Mouse (Mus musculus): ENCODE data around the gene Ppp1r8. TPM values are rescaled to one million over a fixed set of nuclear protein-coding genes. Genes with fewer than 3 reads are reported as not detected.

Gene Ppp1r8
- 31.9 and 33.1 TPM in 2 replicates for polyA plus RNA-seq (2014; fragmentation: Nextera tagmentation; extraction: Ambion mirVana)

DNA sequence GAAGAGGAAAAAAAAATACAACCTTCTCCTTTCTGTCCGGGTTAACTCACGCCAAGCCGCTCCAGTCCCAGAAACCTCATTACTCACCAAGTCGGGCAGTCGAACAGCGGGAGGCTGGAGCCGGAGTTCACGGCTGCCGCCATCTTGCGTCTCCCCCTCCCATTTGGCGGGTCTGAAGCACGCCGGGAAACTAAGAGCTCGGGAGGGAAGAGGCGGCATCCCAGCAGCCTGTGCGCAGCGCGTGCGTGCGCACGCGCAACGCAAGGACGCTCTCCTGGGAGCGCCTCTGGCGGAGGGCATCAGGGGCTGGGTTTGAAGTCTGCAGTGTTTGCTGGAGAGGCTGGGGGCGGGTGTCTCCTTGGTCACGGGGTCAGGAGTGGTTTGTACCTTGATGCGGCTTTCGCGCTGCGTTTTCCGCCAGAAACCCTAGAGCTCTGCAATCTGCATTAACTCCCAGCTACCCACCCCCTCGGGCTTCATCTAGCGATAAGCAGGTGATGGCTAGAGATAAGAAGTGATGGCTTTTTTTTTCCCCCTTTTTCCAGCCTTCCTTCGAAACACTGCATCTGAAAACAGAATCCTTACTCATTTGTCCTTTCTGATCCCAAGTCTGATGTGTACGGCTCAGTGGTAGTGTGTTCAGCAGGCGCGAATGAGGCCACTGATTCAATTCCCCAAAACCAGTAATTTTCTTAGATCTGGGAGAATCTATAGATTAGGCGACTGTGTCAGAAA is at the start of gene Ppp1r8:
Gene Ppp1r8 (minus strand): TSS at position 200 of the 735 bp plus-strand sequence.
- H3K36me3 ChIP-seq (ENCODE audit: control insufficient read depth, insufficient read depth, low read length): peaks cover 26% of the 10 kb centered on the region
- no peaks in the 10 kb centered on the region for H3K27me3 ChIP-seq (ENCODE audit: control insufficient read depth, insufficient read depth, low read length)
- WGBS: under 1% methylated on average over 40 of the region's 40 CpGs
- ATAC-seq (ENCODE audit: insufficient number of reproducible peaks, insufficient read depth, low FRiP score, low read depth): peak; percentile 99
- H3K4me2 ChIP-seq (ENCODE audit: low read length): peak within 1 kb of the TSS; percentile 81
- H3K27ac ChIP-seq (replicated peaks in 1 of 2; ENCODE audit: control insufficient read depth in 1 of 2, insufficient read depth in 1 of 2, low read depth in 2 of 2, low read length in 2 of 2): peak within 1 kb of the TSS; percentile 50 to 73
- peak within 1 kb of the TSS; percentile 83 to 89 for H3K4me3 ChIP-seq (ENCODE audit: control insufficient read depth in 1 of 2, insufficient read depth in 1 of 2, low read depth in 1 of 2, low read length in 2 of 2)
- H3K9ac ChIP-seq (ENCODE audit: low read length): peak within 1 kb of the TSS; percentile 94
- 0 out of 2 replicates have a peak, but pooled peaks cover 2% of the 10 kb centered on the region for H3K9me3 ChIP-seq (ENCODE audit: control insufficient read depth, low read length)
- peaks cover 0 to 14% of the 10 kb centered on the region in 2 experiments; a peak in 3 of 4 replicates for H3K4me1 ChIP-seq (ENCODE audit: control insufficient read depth in 2 of 2, insufficient read depth in 2 of 2, low read length in 2 of 2)

DNA sequence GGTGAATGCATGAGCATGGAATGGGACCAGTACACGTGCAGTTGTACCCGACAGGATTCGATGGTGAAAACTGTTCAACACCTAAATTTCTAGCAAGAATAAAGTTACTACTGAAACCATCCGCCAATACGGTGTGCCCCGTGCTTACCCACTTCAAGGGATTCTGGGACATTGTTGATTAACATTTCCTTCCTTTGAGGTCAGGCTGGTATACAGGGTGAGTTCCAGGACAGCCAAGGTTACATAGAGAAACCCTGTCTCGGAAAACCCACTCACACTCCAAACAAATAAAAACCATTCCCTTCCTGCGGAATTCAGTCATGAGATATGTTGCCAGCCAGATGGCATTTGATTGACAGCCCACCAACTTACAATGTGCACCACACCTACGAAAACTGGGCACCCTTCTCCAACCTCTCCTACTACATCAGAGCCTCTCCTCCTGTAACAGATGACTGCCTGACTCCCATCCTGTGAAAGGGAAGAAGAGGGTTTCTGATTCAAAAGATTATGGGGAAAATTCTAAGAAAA is 41.9 kb upstream of the Ppp1r8 start:
- ATAC-seq (ENCODE audit: insufficient number of reproducible peaks, insufficient read depth, low FRiP score, low read depth): no peak

DNA sequence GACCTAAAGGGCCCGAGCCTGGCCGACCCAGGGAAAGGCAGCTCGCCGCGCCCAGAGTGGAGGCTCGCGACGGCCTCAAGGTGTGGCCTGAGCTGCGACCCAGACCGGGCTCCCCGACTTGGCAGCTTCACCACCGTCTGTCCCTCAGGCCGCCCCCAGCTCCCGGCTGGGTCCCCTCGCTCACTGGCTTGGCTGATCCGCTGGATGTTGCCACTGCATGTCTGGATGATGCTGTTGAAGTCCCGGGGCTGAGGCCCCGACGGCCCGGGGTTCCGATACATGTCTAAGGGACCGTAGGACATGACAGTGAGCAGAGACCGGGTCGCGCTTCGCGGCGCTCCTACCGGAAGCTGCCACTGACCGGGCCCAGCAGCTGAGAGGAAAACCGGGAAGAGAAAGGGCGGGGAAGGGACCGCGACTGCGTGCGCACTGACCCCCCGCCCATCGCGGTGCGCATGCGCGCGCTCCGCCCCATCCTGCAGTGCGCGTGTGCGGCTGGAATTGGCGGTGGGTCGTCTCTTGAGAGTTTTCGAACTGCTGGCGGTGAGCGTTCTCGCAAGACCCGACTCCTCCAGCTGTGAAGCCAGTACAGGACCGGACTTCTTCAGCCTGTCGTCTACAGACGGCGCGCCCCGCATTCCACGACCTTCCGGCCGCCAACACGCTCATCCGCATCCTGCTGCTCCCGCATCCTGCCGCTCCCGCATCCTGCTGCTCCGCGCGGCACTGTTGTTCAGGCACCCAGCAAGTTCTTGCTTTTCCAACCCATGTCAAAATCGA is 41.3 kb upstream of the Ppp1r8 start, which contains the start of gene Stx12:
Gene Stx12 (minus strand): TSS at position 446 of the 780 bp plus-strand sequence.
- Histone ChIP-seq H3K4me1 (ENCODE audit: control insufficient read depth in 2 of 2, insufficient read depth in 2 of 2, low read length in 2 of 2) (peaks cover 0 to 17% of the 10 kb centered on the region in 2 experiments; a peak in 2 of 4 replicates), H3K4me3 (ENCODE audit: control insufficient read depth in 1 of 2, insufficient read depth in 1 of 2, low read depth in 1 of 2, low read length in 2 of 2) (peak within 1 kb of the TSS; percentile 65 to 89), H3K4me2 (ENCODE audit: low read length) (peak within 1 kb of the TSS; percentile 80), H3K9me3 (ENCODE audit: control insufficient read depth, low read length) (no peaks in the 10 kb centered on the region), H3K9ac (ENCODE audit: low read length) (peak within 1 kb of the TSS; percentile 95), H3K27ac (replicated peaks in 1 of 2; ENCODE audit: control insufficient read depth in 1 of 2, insufficient read depth in 1 of 2, low read depth in 2 of 2, low read length in 2 of 2) (peak within 1 kb of the TSS; percentile 71 to 86), H3K36me3 (ENCODE audit: control insufficient read depth, insufficient read depth, low read length) (peaks cover 6% of the 10 kb centered on the region), H3K27me3 (ENCODE audit: control insufficient read depth, insufficient read depth, low read length) (no peaks in the 10 kb centered on the region)
- peak; percentile 92 for ATAC-seq (ENCODE audit: insufficient number of reproducible peaks, insufficient read depth, low FRiP score, low read depth)
- WGBS: under 1% methylated on average over 72 of the region's 72 CpGs

More for the DNA sequence above, 41.9 kb upstream of the Ppp1r8 start:
- peak overlapping the region; percentile 95 for H3K9ac ChIP-seq (ENCODE audit: low read length)
- H3K9me3 ChIP-seq (ENCODE audit: control insufficient read depth, low read length): no peaks in the 10 kb centered on the region
- peak overlapping the region; percentile 80 for H3K4me2 ChIP-seq (ENCODE audit: low read length)
- H3K27me3 ChIP-seq (ENCODE audit: control insufficient read depth, insufficient read depth, low read length): no peaks in the 10 kb centered on the region
- 9% methylated on average over 9 of the region's 9 CpGs for WGBS
- H3K27ac ChIP-seq (replicated peaks in 1 of 2; ENCODE audit: control insufficient read depth in 1 of 2, insufficient read depth in 1 of 2, low read depth in 2 of 2, low read length in 2 of 2): peak overlapping the region; percentile 64 to 86
- H3K36me3 ChIP-seq (ENCODE audit: control insufficient read depth, insufficient read depth, low read length): peaks cover under 1% of the 10 kb centered on the region
- peak overlapping the region; percentile 65 to 89 for H3K4me3 ChIP-seq (ENCODE audit: control insufficient read depth in 1 of 2, insufficient read depth in 1 of 2, low read depth in 1 of 2, low read length in 2 of 2)
- H3K4me1 ChIP-seq (ENCODE audit: control insufficient read depth in 2 of 2, insufficient read depth in 2 of 2, low read length in 2 of 2): peaks cover 0 to 12% of the 10 kb centered on the region in 2 experiments; a peak in 1 of 4 replicates

DNA sequence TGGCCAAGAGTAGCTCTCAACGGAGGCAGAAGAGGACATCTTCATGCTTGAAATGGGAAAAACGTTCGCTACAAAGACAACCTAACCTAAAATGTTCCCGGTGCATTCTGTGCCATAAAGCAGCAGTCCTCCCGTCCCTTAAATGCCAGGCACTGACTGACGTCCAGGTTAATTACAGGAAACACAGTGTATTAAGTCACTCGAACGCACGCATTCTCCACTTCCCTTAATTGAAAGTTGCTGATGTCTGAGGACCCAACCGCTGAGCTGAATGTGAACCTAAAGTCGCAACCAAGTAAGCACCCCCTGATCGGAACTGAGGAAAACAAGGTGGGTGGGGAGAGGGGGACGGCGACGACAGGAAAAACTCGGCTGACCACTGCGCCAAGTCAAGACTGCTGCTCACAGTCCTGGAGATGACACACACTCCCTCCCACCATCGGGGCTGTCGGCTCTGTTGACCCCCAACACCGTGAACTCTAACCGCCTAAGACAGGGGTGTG is 40.6 kb upstream of the Ppp1r8 start:
- 1% methylated on average over 21 of the region's 21 CpGs for WGBS
- peak overlapping the region; percentile 71 to 86 for H3K27ac ChIP-seq (replicated peaks in 1 of 2; ENCODE audit: control insufficient read depth in 1 of 2, insufficient read depth in 1 of 2, low read depth in 2 of 2, low read length in 2 of 2)
- H3K9ac ChIP-seq (ENCODE audit: low read length): peak overlapping the region; percentile 95
- H3K9me3 ChIP-seq (ENCODE audit: control insufficient read depth, low read length): no peaks in the 10 kb centered on the region
- peak overlapping the region; percentile 80 for H3K4me2 ChIP-seq (ENCODE audit: low read length)
- H3K36me3 ChIP-seq (ENCODE audit: control insufficient read depth, insufficient read depth, low read length): peaks cover 6% of the 10 kb centered on the region
- peaks cover 0 to 19% of the 10 kb centered on the region in 2 experiments; a peak in 2 of 4 replicates for H3K4me1 ChIP-seq (ENCODE audit: control insufficient read depth in 2 of 2, insufficient read depth in 2 of 2, low read length in 2 of 2)
- H3K27me3 ChIP-seq (ENCODE audit: control insufficient read depth, insufficient read depth, low read length): no peaks in the 10 kb centered on the region
- H3K4me3 ChIP-seq (ENCODE audit: control insufficient read depth in 1 of 2, insufficient read depth in 1 of 2, low read depth in 1 of 2, low read length in 2 of 2): peak overlapping the region; percentile 65 to 89
- ATAC-seq (ENCODE audit: insufficient number of reproducible peaks, insufficient read depth, low FRiP score, low read depth): no peak

DNA sequence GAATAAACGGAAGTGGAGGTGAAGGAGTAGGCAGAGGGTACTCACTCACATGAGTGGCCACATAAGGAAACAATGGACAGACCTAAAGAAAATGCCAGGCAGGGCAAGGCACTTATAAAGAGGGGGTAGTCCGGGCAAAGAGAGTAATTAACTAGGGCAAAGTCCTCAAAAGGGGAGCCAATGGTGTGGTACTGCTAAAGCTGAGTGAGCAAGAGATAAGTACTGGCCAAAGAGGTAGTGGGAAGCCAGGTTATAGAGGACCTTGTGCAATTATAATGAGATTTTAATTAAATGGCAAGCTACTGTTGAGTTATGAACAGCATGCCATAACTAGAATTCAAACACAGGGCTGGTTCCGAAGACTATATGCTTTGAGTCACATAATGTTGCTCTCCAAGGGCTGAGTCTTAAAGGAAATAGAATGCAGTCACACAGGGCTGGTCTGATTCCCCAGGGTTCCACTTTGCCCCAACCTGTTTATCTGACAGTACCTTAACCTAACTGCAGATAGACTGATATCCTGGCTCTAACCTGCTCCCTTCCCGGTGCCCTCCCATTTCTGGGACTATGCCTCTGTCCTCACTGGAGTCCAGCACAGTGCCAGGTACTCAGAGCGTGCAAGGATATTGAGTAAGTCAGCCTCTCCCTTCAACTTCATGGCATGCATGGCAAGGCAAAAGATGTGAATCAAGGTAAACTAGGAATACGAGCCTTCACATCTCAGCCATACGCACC is 31.6 kb upstream of the Ppp1r8 start:
- Histone ChIP-seq H3K27ac (replicated peaks in 1 of 2; ENCODE audit: control insufficient read depth in 1 of 2, insufficient read depth in 1 of 2, low read depth in 2 of 2, low read length in 2 of 2) (peak overlapping the region; percentile 78 to 79), H3K4me2 (ENCODE audit: low read length) (no peak overlapping the region), H3K27me3 (ENCODE audit: control insufficient read depth, insufficient read depth, low read length) (no peaks in the 10 kb centered on the region), H3K4me1 (ENCODE audit: control insufficient read depth in 2 of 2, insufficient read depth in 2 of 2, low read length in 2 of 2) (peaks cover 7 to 34% of the 10 kb centered on the region in 2 experiments), H3K4me3 (ENCODE audit: control insufficient read depth in 1 of 2, insufficient read depth in 1 of 2, low read depth in 1 of 2, low read length in 2 of 2) (no peak overlapping the region), H3K9me3 (ENCODE audit: control insufficient read depth, low read length) (no peaks in the 10 kb centered on the region), H3K9ac (ENCODE audit: low read length) (no peak overlapping the region), H3K36me3 (ENCODE audit: control insufficient read depth, insufficient read depth, low read length) (peaks cover 25% of the 10 kb centered on the region)
- WGBS: 76% methylated on average over 7 of the region's 7 CpGs
- ATAC-seq (ENCODE audit: insufficient number of reproducible peaks, insufficient read depth, low FRiP score, low read depth): no peak

DNA sequence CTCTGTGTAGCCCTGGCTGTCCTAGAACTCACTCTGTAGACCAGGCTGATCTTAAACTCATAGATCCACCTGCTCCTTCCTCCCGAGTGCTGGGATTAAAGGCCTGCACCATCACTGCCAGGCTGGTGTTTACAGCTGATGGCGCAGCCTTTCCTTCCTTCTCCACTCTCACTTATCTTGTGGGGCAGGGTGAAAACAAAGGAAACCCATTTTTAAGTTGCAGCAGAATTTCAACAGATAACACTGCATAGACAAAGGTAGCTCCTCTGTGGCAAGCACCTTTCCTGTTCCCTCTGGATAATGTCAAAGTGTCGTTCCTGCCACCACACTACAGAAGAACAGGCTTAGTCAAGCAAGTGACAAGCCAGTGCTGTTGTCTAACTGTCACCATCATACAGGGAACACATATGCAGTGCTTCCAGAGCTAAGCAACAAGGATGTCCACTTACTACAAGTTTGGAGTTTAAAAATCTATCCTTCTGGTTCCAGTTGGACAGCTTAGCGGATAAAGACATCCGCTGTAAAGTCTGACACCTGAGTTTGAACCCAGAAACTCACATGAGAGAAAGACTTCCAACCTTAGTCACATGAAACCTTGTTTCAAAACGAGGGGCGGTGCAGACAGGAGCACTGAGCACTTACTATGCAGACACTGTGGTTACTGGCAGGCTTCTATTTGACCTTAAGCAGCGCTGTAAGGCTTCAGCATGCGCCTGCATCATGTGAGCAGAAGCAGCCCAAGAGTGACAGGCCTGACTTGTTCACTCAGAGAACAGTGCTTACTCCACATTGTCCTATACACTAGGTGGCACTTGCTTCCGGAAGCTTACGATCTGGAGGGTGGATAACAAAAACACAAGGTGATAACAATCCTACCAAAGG is 30.8 kb upstream of the Ppp1r8 start:
- H3K4me3 ChIP-seq (ENCODE audit: control insufficient read depth in 1 of 2, insufficient read depth in 1 of 2, low read depth in 1 of 2, low read length in 2 of 2): no peak overlapping the region
- H3K4me2 ChIP-seq (ENCODE audit: low read length): no peak overlapping the region
- peaks cover 32% of the 10 kb centered on the region for H3K36me3 ChIP-seq (ENCODE audit: control insufficient read depth, insufficient read depth, low read length)
- peak overlapping the region; percentile 78 to 79 for H3K27ac ChIP-seq (replicated peaks in 1 of 2; ENCODE audit: control insufficient read depth in 1 of 2, insufficient read depth in 1 of 2, low read depth in 2 of 2, low read length in 2 of 2)
- ATAC-seq (ENCODE audit: insufficient number of reproducible peaks, insufficient read depth, low FRiP score, low read depth): peak; percentile 55; the same call in 1 of the 2 replicates
- H3K4me1 ChIP-seq (ENCODE audit: control insufficient read depth in 2 of 2, insufficient read depth in 2 of 2, low read length in 2 of 2): peaks cover 7 to 33% of the 10 kb centered on the region in 2 experiments
- no peaks in the 10 kb centered on the region for H3K9me3 ChIP-seq (ENCODE audit: control insufficient read depth, low read length)
- WGBS: 34% methylated on average over 11 of the region's 11 CpGs
- H3K9ac ChIP-seq (ENCODE audit: low read length): no peak overlapping the region
- H3K27me3 ChIP-seq (ENCODE audit: control insufficient read depth, insufficient read depth, low read length): no peaks in the 10 kb centered on the region
